Mouse (Mus musculus) urinary bladder, postnatal 10 days (tissue): ENCODE measurements around the gene 1110008P14Rik.
"Not testable (repeated sequence)": the region's sequence is repeated elsewhere in the genome, so short reads cannot be mapped to it uniquely, and the experiment has no call there.

Experiments
- DNase-seq: peaks from one replicate; pipeline ENCODE4 v3.0.0; 2022; ENCODE audit warnings: low spot score

1110008P14Rik gene

GRCm38 (mm10) chr2:32363376-32364106 lies 18.2 kb downstream of the 1110008P14Rik start:
- DNase-seq: no peak

- DNase-seq: peak; percentile 69
Observed at GRCm38 (mm10) chr2:32362817-32363340, 18.9 kb downstream of the 1110008P14Rik start.

GRCm38 (mm10) chr2:32362274-32362673 lies 19.5 kb downstream of the 1110008P14Rik start:
- DNase-seq: not testable (repeated sequence)

- no peak for DNase-seq
Observed at GRCm38 (mm10) chr2:32361437-32361836, 20.3 kb downstream of the 1110008P14Rik start.

- DNase-seq: no peak
Observed at GRCm38 (mm10) chr2:32360741-32361140, 21.0 kb downstream of the 1110008P14Rik start.

- no peak for DNase-seq
Observed at GRCm38 (mm10) chr2:32358381-32358780, 23.4 kb downstream of the 1110008P14Rik start.

- DNase-seq: no peak
Observed at GRCm38 (mm10) chr2:32357710-32358109, 24.0 kb downstream of the 1110008P14Rik start.

GRCm38 (mm10) chr2:32356216-32356615 lies 25.5 kb downstream of the 1110008P14Rik start:
- no peak for DNase-seq

GRCm38 (mm10) chr2:32354336-32354895 lies 27.3 kb downstream of the 1110008P14Rik start:
- DNase-seq: no peak

- no peak for DNase-seq
Observed at GRCm38 (mm10) chr2:32353836-32354235, 27.9 kb downstream of the 1110008P14Rik start.

GRCm38 (mm10) chr2:32353007-32353542 lies 28.7 kb downstream of the 1110008P14Rik start, which contains the start of gene Dnm1:
Gene Dnm1 (minus strand): TSS chr2:32353338.
- DNase-seq: peak; percentile 78

GRCm38 (mm10) chr2:32352151-32353006 lies 29.4 kb downstream of the 1110008P14Rik start, which contains the start of gene Ciz1:
Gene Ciz1 (plus strand): TSS chr2:32352327.
- no peak for DNase-seq

- DNase-seq: no peak
Observed at GRCm38 (mm10) chr2:32351471-32351961, 30.2 kb downstream of the 1110008P14Rik start.

GRCm38 (mm10) chr2:32350471-32351051 lies 31.2 kb downstream of the 1110008P14Rik start:
- DNase-seq: no peak

GRCm38 (mm10) chr2:32349625-32350255 lies 32.0 kb downstream of the 1110008P14Rik start:
- no peak for DNase-seq

- no peak for DNase-seq
Observed at GRCm38 (mm10) chr2:32348311-32348710, 33.4 kb downstream of the 1110008P14Rik start.

GRCm38 (mm10) chr2:32347019-32347418 lies 34.7 kb downstream of the 1110008P14Rik start:
- no peak for DNase-seq

GRCm38 (mm10) chr2:32344598-32345321 lies 37.0 kb downstream of the 1110008P14Rik start:
- DNase-seq: no peak

- no peak for DNase-seq
Observed at GRCm38 (mm10) chr2:32344056-32344455, 37.7 kb downstream of the 1110008P14Rik start.

- DNase-seq: no peak
Observed at GRCm38 (mm10) chr2:32343351-32343671, 38.4 kb downstream of the 1110008P14Rik start.
